Mouse (Mus musculus): Measurements from ENCODE around the gene A3galt2. TPM values are rescaled to one million over a fixed set of nuclear protein-coding genes. Genes with fewer than 3 reads are reported as not detected.

Gene A3galt2
- polyA plus RNA-seq, 1 experiment, result not detected

DNA sequence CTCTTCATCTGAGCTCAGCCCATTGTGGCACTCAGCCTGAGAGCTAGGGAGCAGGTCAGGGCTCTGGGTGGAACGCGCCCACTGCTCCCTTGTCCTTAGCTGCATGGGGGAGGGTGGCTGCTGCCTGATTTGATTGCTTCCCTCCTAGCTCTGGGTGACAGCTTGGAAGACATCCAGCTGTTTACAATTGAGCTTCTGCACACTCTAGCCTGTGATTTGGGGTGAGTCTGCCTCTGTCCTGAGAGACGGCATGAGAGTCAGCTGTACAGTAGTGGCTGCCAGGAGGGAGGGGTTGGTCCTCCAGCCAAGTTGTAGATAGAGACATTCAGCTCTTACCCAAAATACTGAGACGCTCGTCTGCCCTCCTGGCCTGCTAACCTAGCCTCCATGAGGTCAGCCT lies 20.9 kb upstream of the A3galt2 start:
- peaks cover 76% of the 10 kb centered on the region for H3K36me3 ChIP-seq (ENCODE audit: control insufficient read depth)
- H3K9me3 ChIP-seq (ENCODE audit: control insufficient read depth, low read length), result no peaks in the 10 kb centered on the region
- peaks cover 40% of the 10 kb centered on the region for H3K4me1 ChIP-seq (ENCODE audit: control insufficient read depth)
- no peaks in the 10 kb centered on the region for H3K27me3 ChIP-seq (ENCODE audit: control insufficient read depth)
- H3K4me3 ChIP-seq (replicated peaks), result no peak overlapping the region
- TF ChIP-seq TAL1 (IDR thresholded peaks at IDR 0.05; ENCODE audit: low read length) (no peak), GATA1 (IDR thresholded peaks at IDR 0.05; ENCODE audit: low read length) (no peak)

DNA sequence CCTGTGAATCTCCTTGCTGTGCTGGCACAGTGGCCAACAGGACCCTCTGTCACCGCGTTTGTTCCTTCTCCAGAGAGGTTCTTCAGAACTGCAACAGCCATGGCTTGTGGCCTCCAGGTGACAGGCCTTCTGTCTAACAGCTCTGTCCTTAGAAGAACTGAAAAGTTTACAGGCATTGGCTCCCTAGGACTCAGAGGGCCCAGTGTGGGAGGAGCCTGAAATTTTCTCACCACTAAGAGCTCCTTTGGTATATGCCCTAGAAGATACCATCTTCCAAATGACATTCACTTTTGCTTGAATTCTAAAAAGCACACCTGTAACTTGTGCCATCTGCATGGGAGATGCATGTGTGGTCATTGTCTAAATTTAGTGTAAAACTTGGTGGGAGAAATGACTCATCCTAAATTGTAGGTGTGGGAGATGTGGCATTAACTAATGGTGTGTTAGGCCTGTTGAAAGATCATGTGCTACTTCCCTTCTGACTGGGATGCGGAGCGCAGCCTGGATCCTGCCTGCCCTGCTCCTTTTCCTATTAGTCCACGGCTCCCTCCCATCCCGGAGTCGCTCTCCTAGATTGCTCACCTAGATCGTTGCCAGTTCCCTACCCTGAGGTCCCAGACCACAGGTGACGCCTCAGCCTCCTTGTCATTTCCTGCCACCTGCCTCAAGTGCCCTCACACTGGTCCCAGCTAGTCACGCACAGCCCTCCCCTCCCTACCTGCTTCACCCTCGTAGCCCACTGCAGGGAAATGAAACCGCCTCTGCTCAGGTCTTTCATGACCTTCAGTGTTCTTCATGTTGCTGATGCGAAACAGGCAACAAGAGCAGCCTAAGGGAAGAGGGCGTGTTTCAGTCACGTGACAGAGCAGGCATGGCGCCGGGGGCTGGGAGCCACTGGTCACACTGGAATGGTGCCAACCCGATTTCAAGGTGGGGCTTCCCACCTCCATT lies 20.2 kb upstream of the A3galt2 start:
- TF ChIP-seq GATA1 (IDR thresholded peaks at IDR 0.05; ENCODE audit: low read length) (no peak), TAL1 (IDR thresholded peaks at IDR 0.05; ENCODE audit: low read length) (no peak)
- peaks cover 32% of the 10 kb centered on the region for H3K4me1 ChIP-seq (ENCODE audit: control insufficient read depth)
- H3K27me3 ChIP-seq (ENCODE audit: control insufficient read depth), result no peaks in the 10 kb centered on the region
- H3K36me3 ChIP-seq (ENCODE audit: control insufficient read depth), result peaks cover 68% of the 10 kb centered on the region
- H3K4me3 ChIP-seq (replicated peaks), result no peak overlapping the region
- H3K9me3 ChIP-seq (ENCODE audit: control insufficient read depth, low read length), result no peaks in the 10 kb centered on the region

GRCm38 (mm10) chr4:128737137-128737589 lies 18.0 kb upstream of the A3galt2 start:
- Histone ChIP-seq H3K4me3 (replicated peaks) (no peak overlapping the region), H3K4me1 (ENCODE audit: control insufficient read depth) (peaks cover 27% of the 10 kb centered on the region), H3K36me3 (ENCODE audit: control insufficient read depth) (peaks cover 59% of the 10 kb centered on the region), H3K27me3 (ENCODE audit: control insufficient read depth) (no peaks in the 10 kb centered on the region), H3K9me3 (ENCODE audit: control insufficient read depth, low read length) (no peaks in the 10 kb centered on the region)
- no peak for TF ChIP-seq TAL1 (IDR thresholded peaks at IDR 0.05; ENCODE audit: low read length)
- no peak for TF ChIP-seq GATA1 (IDR thresholded peaks at IDR 0.05; ENCODE audit: low read length)

DNA sequence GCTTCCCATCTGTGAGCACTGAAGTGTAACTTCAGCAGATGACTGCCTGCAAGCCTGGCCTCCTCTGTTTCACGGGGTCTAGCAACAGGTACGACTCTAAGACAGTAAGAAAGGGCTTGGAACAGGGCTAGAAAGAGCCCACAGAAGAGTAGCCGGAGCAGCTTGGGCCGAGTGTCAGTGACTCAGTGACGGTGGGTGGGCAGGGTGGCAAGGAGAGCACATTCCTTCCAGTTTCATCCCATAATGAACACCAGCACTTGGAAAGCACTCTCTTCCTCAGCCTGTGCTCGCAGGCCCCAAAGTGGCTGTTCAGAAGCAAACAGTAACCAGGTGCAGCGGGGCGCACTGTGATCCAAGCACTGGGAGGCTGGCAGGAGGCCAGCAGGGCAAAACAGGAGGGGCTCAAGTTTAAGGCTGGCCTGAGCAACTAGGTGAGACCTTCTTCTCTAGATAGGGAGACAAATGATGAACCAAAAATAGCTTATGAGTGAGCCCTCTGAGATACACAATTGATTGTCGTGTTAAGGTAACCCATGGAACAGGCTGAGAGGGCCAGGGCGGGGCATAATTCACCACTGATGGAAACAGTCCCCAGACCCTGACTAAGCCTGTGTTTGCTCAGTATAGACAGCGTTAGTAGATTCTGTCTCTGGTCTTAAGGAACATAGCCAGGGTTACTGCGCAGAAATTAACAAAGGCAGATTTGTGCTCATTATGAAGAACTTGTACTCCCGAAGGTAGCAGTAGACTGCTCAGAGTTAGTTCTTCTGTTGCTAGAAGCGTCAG lies 17.1 kb upstream of the A3galt2 start:
- TF ChIP-seq GATA1 (IDR thresholded peaks at IDR 0.05; ENCODE audit: low read length) (no peak), TAL1 (IDR thresholded peaks at IDR 0.05; ENCODE audit: low read length) (no peak)
- Histone ChIP-seq H3K36me3 (ENCODE audit: control insufficient read depth) (peaks cover 64% of the 10 kb centered on the region), H3K9me3 (ENCODE audit: control insufficient read depth, low read length) (no peaks in the 10 kb centered on the region), H3K4me3 (replicated peaks) (no peak overlapping the region), H3K4me1 (ENCODE audit: control insufficient read depth) (peaks cover 29% of the 10 kb centered on the region), H3K27me3 (ENCODE audit: control insufficient read depth) (no peaks in the 10 kb centered on the region)

GRCm38 (mm10) chr4:128740878-128741277 lies 14.3 kb upstream of the A3galt2 start:
- Histone ChIP-seq H3K4me3 (replicated peaks) (no peak overlapping the region), H3K4me1 (ENCODE audit: control insufficient read depth) (peaks cover 13% of the 10 kb centered on the region), H3K36me3 (ENCODE audit: control insufficient read depth) (peaks cover 66% of the 10 kb centered on the region), H3K27me3 (ENCODE audit: control insufficient read depth) (no peaks in the 10 kb centered on the region), H3K9me3 (ENCODE audit: control insufficient read depth, low read length) (no peaks in the 10 kb centered on the region)
- TF ChIP-seq GATA1 (IDR thresholded peaks at IDR 0.05; ENCODE audit: low read length), result no peak
- TF ChIP-seq TAL1 (IDR thresholded peaks at IDR 0.05; ENCODE audit: low read length), result no peak

DNA sequence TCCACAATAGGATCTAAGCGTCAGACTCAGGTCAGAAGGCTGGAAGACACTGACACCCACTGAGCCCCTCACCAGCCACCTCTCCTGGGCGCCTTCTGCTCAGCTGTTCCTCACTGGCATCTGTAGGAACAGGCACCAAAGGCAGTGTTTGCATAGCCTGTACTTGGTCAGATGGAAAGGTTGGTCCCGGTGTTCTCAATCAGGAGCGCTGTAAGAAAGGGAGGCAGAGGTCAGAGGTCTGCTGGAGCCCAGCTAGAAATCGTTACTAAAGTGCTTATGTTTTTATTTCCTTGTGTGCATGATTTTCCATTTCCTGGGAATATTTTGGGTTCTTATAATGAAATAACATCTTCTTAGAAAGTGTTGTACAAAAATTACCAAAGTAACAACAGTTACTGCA lies 13.3 kb upstream of the A3galt2 start:
- Histone ChIP-seq H3K4me3 (replicated peaks) (no peak overlapping the region), H3K4me1 (ENCODE audit: control insufficient read depth) (peaks cover 14% of the 10 kb centered on the region), H3K36me3 (ENCODE audit: control insufficient read depth) (peaks cover 68% of the 10 kb centered on the region), H3K27me3 (ENCODE audit: control insufficient read depth) (no peaks in the 10 kb centered on the region), H3K9me3 (ENCODE audit: control insufficient read depth, low read length) (no peaks in the 10 kb centered on the region)
- no peak for TF ChIP-seq TAL1 (IDR thresholded peaks at IDR 0.05; ENCODE audit: low read length)
- TF ChIP-seq GATA1 (IDR thresholded peaks at IDR 0.05; ENCODE audit: low read length), result no peak

GRCm38 (mm10) chr4:128742379-128742970 lies 12.7 kb upstream of the A3galt2 start:
- Histone ChIP-seq H3K4me1 (ENCODE audit: control insufficient read depth) (peaks cover 12% of the 10 kb centered on the region), H3K36me3 (ENCODE audit: control insufficient read depth) (peaks cover 70% of the 10 kb centered on the region)

GRCm38 (mm10) chr4:128743031-128743626 lies 12.0 kb upstream of the A3galt2 start:
- no peaks in the 10 kb centered on the region for H3K27me3 ChIP-seq (ENCODE audit: control insufficient read depth)
- TF ChIP-seq GATA1 (IDR thresholded peaks at IDR 0.05; ENCODE audit: low read length) (no peak), TAL1 (IDR thresholded peaks at IDR 0.05; ENCODE audit: low read length) (no peak)
- H3K4me1 ChIP-seq (ENCODE audit: control insufficient read depth), result peaks cover 12% of the 10 kb centered on the region
- no peaks in the 10 kb centered on the region for H3K9me3 ChIP-seq (ENCODE audit: control insufficient read depth, low read length)
- H3K4me3 ChIP-seq (replicated peaks), result no peak overlapping the region
- H3K36me3 ChIP-seq (ENCODE audit: control insufficient read depth), result peaks cover 71% of the 10 kb centered on the region

More at GRCm38 (mm10) chr4:128742379-128742970, 12.7 kb upstream of the A3galt2 start:
- Histone ChIP-seq H3K27me3 (ENCODE audit: control insufficient read depth) (no peaks in the 10 kb centered on the region), H3K4me3 (replicated peaks) (no peak overlapping the region), H3K9me3 (ENCODE audit: control insufficient read depth, low read length) (no peaks in the 10 kb centered on the region)
- TF ChIP-seq TAL1 (IDR thresholded peaks at IDR 0.05; ENCODE audit: low read length), result no peak
- no peak for TF ChIP-seq GATA1 (IDR thresholded peaks at IDR 0.05; ENCODE audit: low read length)
